Mouse (Mus musculus): ENCODE measurements at regions not wholly inside any gene's neighbourhood (a gene's known extent, or its start where the extent isn't known, plus 50 kb on each side); places are given as distances from the start of the nearest gene placed in this dataset.

DNA sequence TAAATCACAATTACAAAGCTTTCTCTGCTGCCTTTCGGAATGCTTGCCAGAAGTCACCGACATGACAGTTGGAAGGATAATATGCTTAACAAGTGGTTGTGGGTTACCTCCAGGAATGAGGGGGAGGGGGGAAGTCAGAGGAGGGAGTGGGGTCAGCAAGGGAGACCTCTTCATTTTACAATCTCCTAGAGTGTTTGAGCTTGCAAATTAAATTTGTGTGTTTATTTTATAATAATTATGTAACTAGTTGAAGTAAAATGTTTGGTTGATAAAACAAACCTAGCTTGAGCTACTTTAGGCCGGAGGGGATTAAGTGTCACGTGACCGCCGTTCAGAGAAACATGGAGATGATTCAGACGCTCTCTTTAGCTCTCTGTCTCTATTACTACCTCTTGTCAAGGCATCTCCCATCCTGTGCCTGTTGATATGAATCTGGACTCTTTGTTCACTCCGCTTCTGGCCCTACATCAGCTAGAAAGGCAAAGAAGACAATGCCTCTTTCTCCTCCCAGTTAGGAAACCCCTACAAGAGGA lies 227.3 kb upstream of the Irx5 start:
- no peaks in the 10 kb centered on the region for H3K79me2 ChIP-seq (ENCODE audit: control insufficient read depth, insufficient read depth)
- TF ChIP-seq USF1 (IDR thresholded peaks at IDR 0.05; ENCODE audit: low read depth), result peak; percentile 84
- no peak for TF ChIP-seq MYOG (IDR thresholded peaks at IDR 0.05; ENCODE audit: control insufficient read depth, extremely low read depth, insufficient read length)
- H3K36me3 ChIP-seq (ENCODE audit: control insufficient read depth, insufficient read depth), result no peaks in the 10 kb centered on the region
- H3K79me3 ChIP-seq (ENCODE audit: low read depth), result no peaks in the 10 kb centered on the region
- H3K4me3 ChIP-seq (ENCODE audit: insufficient read depth, poor library complexity, severe bottlenecking), result no peak overlapping the region
- no peak overlapping the region for H3ac ChIP-seq (ENCODE audit: control insufficient read depth, insufficient read length, low read depth)
- no peaks in the 10 kb centered on the region for H3K27me3 ChIP-seq (ENCODE audit: control insufficient read depth, insufficient read depth, insufficient read length)

DNA sequence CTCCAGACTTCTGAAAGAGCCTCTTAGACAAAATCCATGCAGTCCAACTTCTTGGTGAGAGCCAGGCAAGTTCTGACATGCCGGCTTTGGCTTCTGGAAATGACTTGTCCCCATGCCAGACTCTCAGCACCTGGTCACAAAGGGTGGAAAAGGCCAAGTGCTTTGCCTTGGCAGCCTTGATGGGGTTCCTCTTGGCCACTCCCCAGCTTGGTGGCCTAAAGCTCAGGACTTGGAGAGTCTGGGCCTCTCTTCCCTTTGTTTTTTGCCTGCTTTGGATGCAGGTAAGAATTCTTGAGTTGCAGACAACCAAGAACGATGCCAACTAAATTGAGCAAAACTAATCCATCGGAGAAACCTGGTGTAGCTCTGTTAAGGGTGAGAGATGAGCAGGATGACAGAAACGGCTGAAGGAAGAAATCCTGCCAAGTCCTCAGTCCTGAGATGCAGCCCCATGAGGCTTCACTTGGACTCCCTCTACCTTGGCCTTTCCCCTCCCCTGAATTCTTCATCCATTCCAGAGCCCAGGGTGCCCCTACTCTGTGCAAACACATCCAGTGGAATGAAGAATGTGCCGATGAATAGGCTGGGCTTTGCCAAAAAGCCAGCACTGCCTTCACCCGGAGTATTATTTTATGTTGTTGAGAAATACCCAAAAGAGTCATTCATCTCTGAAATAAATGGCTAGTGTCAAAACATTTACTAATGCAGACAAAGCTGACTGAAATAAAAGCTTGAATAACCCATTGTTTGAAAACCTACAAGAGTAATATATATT lies 228.0 kb upstream of the Irx5 start:
- Histone ChIP-seq H3K27me3 (ENCODE audit: control insufficient read depth, insufficient read depth, insufficient read length) (no peaks in the 10 kb centered on the region), H3K79me3 (ENCODE audit: low read depth) (no peaks in the 10 kb centered on the region), H3ac (ENCODE audit: control insufficient read depth, insufficient read length, low read depth) (no peak overlapping the region), H3K79me2 (ENCODE audit: control insufficient read depth, insufficient read depth) (no peaks in the 10 kb centered on the region), H3K36me3 (ENCODE audit: control insufficient read depth, insufficient read depth) (no peaks in the 10 kb centered on the region), H3K4me3 (ENCODE audit: insufficient read depth, poor library complexity, severe bottlenecking) (no peak overlapping the region)
- no peak for TF ChIP-seq MYOD1 (IDR thresholded peaks at IDR 0.05; ENCODE audit: control insufficient read depth, insufficient read length, low read depth)
- no peak for TF ChIP-seq USF1 (IDR thresholded peaks at IDR 0.05; ENCODE audit: low read depth)
- TF ChIP-seq CEBPB (IDR thresholded peaks at IDR 0.05; ENCODE audit: low read depth), result no peak
- no peak for TF ChIP-seq MAX (IDR thresholded peaks at IDR 0.05)
- no peak for TF ChIP-seq FOSL1 (IDR thresholded peaks at IDR 0.05; ENCODE audit: insufficient read depth, low read length, poor library complexity, severe bottlenecking)
- TF ChIP-seq CTCF (IDR thresholded peaks at IDR 0.05; ENCODE audit: control insufficient read depth, insufficient read depth, insufficient read length), result no peak
- no peak for TF ChIP-seq MYOG (IDR thresholded peaks at IDR 0.05; ENCODE audit: control insufficient read depth, extremely low read depth, insufficient read length)

DNA sequence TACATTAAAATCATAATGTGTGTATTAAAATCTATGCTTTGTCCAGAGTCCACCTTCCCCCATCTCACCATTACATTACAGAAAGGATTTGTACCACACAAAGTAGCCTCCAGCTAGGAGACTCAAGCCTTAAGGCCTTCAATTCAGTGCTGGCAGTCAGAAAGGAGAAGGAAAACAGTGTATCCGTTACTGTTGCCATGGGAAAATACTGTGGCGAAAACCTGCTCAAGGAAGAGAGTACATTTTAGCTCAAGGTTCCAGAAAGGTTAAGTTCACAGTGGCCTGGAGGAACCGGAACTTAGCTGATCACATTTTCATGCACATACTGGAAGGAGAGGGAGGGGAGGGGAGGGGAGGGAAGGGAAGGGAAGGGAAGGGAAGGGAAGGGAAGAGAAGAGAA lies 231.8 kb upstream of the Irx5 start:
- no peaks in the 10 kb centered on the region for H3K27me3 ChIP-seq (ENCODE audit: control insufficient read depth, insufficient read depth, insufficient read length)
- H3K79me2 ChIP-seq (ENCODE audit: control insufficient read depth, insufficient read depth), result no peaks in the 10 kb centered on the region
- no peaks in the 10 kb centered on the region for H3K36me3 ChIP-seq (ENCODE audit: control insufficient read depth, insufficient read depth)
- H3ac ChIP-seq (ENCODE audit: control insufficient read depth, insufficient read length, low read depth), result no peak overlapping the region
- no peak overlapping the region for H3K4me3 ChIP-seq (ENCODE audit: insufficient read depth, poor library complexity, severe bottlenecking)
- H3K79me3 ChIP-seq (ENCODE audit: low read depth), result no peaks in the 10 kb centered on the region
- TF ChIP-seq MYOG (IDR thresholded peaks at IDR 0.05; ENCODE audit: control insufficient read depth, extremely low read depth, insufficient read length), result no peak
- TF ChIP-seq FOSL1 (IDR thresholded peaks at IDR 0.05; ENCODE audit: insufficient read depth, low read length, poor library complexity, severe bottlenecking), result no peak
- no peak for TF ChIP-seq USF1 (IDR thresholded peaks at IDR 0.05; ENCODE audit: low read depth)
- TF ChIP-seq CEBPB (IDR thresholded peaks at IDR 0.05; ENCODE audit: low read depth), result no peak
- no peak for TF ChIP-seq CTCF (IDR thresholded peaks at IDR 0.05; ENCODE audit: control insufficient read depth, insufficient read depth, insufficient read length)
- no peak for TF ChIP-seq MAX (IDR thresholded peaks at IDR 0.05)
- TF ChIP-seq MYOD1 (IDR thresholded peaks at IDR 0.05; ENCODE audit: control insufficient read depth, insufficient read length, low read depth), result no peak

DNA sequence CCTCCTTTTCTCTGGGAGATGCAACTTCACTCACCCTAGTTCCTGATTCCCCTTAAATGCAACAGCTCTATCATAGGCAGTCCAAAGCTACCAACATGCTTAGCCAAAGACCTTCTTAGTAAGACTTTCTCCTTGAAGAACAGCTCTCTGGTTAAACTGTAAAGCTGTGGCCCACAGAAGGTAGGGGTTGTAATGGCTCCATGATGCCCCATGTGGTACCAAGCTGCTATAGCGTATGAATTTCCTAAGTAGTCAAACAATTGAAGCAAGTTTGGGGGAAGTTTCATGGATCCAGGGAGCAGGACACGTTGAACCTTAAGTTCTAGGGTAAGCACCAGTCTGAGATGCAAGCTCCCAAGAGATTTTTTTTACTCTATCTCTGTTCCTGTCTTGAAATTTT lies 236.1 kb upstream of the Irx5 start:
- H3K4me3 ChIP-seq (ENCODE audit: insufficient read depth, poor library complexity, severe bottlenecking), result no peak overlapping the region
- no peak overlapping the region for H3ac ChIP-seq (ENCODE audit: control insufficient read depth, insufficient read length, low read depth)
- TF ChIP-seq USF1 (IDR thresholded peaks at IDR 0.05; ENCODE audit: low read depth) (no peak), MYOG (IDR thresholded peaks at IDR 0.05; ENCODE audit: control insufficient read depth, extremely low read depth, insufficient read length) (no peak), CTCF (IDR thresholded peaks at IDR 0.05; ENCODE audit: control insufficient read depth, insufficient read depth, insufficient read length) (peak; percentile 6), CEBPB (IDR thresholded peaks at IDR 0.05; ENCODE audit: low read depth) (no peak), MYOD1 (IDR thresholded peaks at IDR 0.05; ENCODE audit: control insufficient read depth, insufficient read length, low read depth) (no peak), MAX (IDR thresholded peaks at IDR 0.05) (no peak), FOSL1 (IDR thresholded peaks at IDR 0.05; ENCODE audit: insufficient read depth, low read length, poor library complexity, severe bottlenecking) (no peak)
- H3K79me3 ChIP-seq (ENCODE audit: low read depth), result no peaks in the 10 kb centered on the region
- H3K36me3 ChIP-seq (ENCODE audit: control insufficient read depth, insufficient read depth), result no peaks in the 10 kb centered on the region
- no peaks in the 10 kb centered on the region for H3K79me2 ChIP-seq (ENCODE audit: control insufficient read depth, insufficient read depth)
- H3K27me3 ChIP-seq (ENCODE audit: control insufficient read depth, insufficient read depth, insufficient read length), result no peaks in the 10 kb centered on the region

DNA sequence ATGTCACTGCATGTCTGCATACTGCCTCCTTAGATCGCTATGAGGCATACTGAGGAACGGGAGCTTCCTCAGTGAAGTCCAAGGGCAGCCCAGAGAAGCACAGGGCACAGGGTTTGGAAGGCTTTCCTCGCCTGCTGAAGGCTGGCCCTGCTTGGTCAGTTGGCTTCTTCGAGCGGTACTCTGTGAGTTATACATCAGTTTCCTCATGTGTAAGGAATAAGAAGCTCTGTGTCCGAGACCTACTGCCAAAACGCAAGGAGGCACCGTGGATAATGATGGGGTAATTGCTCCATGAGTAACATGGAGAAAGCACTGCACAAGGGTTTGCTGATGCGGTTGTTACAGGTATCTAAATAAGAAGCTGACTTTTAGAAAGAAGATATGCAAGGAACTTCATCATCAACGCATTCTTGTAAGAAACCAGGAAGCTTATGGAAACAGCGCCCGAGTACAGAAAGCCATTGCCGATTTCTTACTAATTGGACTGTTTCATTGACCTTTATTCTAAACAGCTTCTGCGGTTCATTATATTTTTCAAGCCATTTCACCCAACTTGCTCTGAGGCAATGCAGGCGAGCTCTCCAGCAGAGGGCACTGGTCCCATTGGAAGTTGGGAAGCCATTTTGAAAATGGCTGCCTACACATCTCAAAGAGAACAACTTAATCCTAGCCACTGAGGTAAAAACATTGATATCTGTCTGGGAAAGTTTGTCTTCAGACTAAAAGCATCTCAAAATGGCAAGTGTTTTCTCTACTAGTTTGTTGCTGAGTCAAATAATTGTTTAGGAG lies 241.8 kb upstream of the Irx5 start:
- TF ChIP-seq CEBPB (IDR thresholded peaks at IDR 0.05; ENCODE audit: low read depth), result no peak
- H3K4me3 ChIP-seq (ENCODE audit: insufficient read depth, poor library complexity, severe bottlenecking), result no peak overlapping the region
- no peaks in the 10 kb centered on the region for H3K27me3 ChIP-seq (ENCODE audit: control insufficient read depth, insufficient read depth, insufficient read length)
- no peaks in the 10 kb centered on the region for H3K36me3 ChIP-seq (ENCODE audit: control insufficient read depth, insufficient read depth)
- H3K79me2 ChIP-seq (ENCODE audit: control insufficient read depth, insufficient read depth), result no peaks in the 10 kb centered on the region
- no peak overlapping the region for H3ac ChIP-seq (ENCODE audit: control insufficient read depth, insufficient read length, low read depth)
- H3K79me3 ChIP-seq (ENCODE audit: low read depth), result no peaks in the 10 kb centered on the region

Data from C2C12 (cell line).